Mouse (Mus musculus) ovary, adult 18-20 months (tissue): ENCODE measurements around the gene Adm2.

ENCODE experiments used
- DNase-seq: peaks from one replicate; pipeline ENCODE4 v3.0.0; 2022; ENCODE audit warnings: low spot score, mixed read lengths

The Adm2 gene

DNA sequence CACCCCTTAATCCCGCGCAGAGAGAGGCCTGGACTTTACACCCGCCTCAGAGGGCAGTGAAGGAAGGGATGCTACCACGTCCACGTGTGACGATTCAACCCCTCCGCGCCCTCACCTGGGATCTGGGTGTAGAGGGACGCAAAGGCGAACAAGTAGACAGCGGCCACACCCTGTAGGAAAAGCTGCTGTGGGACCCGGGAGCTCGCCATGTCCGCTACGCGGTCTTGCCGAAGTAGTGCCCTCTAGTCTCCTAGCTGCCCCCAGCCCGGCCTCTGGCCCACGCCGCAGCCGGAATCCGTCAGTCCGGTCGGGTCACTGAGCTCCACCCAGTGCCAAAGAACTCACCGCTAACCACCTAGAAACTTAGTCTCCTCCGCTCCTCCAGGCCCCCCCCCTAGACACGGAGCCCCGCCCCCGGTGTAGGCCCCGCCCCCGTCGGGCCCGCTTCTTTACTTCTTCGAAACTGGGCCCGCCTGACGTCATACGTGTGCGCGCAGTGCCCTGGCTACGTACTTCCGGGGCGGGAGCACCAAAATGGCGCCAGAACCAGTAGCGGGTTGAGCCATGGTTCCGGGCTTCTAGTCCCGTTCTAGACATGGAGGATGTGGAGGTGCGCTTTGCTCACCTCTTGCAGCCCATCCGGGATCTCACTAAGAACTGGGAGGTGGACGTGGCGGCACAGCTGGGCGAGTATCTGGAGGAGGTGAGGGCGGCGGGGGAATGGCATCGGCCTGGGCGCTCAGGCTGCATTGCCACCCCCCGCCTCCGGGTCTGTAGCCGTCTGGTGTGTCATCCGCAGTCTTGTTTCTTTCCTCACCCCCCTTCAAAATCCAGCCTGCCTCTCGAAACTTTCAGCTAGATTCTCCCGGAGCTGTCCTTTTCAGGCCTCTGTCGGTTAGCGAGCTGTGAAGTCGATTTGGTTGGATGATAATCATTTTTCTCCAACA is 33.0 kb downstream of the Adm2 start, which contains the start of the genes Lmf2 and Ncaph2:
TSS of gene Lmf2 (minus strand) at position 419 of the 947 bp plus-strand sequence.
TSS of gene Ncaph2 (plus strand) at position 479 of the 947 bp plus-strand sequence.
- peak; percentile 90 for DNase-seq

DNA sequence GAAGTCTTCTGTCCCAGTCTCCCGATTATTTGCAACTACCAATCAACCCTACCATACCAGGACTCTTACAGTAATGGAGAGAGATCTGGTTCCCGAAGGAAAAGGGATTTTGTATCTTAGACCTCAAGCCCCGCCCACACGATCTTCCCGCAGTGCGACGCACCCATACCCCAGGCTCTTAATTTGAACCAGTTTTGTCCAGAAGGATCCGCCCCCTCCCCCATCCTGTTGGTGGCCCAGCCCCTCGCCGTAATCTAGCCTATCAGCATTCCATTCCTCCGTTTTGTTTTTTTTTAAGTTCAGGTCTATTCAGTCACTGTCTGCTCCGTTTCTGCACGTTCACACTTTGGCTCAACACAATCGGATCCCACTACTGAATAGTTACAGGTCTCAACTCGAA is 33.9 kb downstream of the Adm2 start:
- peak; percentile 65 for DNase-seq

DNA sequence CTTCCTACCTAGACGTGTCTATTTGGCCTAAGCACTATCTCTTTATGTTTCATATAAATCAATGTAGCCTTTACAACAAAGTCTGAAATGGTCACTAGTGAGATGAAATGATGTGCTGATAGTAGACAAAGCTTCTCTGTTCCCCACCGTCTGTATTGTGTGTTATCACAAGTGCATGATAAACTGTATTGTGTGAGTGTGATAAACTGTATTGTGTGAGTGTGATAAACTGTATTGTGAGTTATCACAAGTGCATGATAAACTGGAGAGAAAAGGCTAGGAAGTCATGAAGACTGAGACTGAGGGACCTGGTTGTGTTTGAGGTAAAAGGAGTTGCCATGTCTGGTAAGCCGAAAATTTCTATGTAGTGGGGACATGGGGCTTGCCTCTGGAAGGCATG is 36.3 kb downstream of the Adm2 start:
- DNase-seq = no peak

GRCm38 (mm10) chr15:89363051-89363450 is 40.5 kb downstream of the Adm2 start:
- DNase-seq = no peak

DNA sequence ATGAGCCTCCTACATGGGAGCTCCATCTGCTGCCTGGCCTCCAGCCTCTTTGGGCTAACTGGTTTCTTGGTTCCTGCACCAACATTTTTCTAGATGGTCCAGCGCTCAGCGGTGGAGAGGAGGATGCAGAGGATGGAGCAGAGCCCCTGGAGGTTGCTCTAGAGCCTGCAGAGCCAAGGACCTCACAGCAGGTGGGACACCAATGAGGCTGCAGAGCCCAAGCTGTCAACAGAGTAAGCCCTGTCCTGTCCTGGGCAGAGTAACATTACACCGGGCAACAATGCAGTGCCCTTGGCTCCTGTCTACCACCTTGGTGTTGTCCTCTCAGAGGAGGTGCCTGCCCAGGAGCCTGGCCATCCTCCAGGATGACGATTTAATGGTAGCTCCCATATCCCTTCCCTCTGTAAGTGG is 42.6 kb downstream of the Adm2 start:
- no peak for DNase-seq

DNA sequence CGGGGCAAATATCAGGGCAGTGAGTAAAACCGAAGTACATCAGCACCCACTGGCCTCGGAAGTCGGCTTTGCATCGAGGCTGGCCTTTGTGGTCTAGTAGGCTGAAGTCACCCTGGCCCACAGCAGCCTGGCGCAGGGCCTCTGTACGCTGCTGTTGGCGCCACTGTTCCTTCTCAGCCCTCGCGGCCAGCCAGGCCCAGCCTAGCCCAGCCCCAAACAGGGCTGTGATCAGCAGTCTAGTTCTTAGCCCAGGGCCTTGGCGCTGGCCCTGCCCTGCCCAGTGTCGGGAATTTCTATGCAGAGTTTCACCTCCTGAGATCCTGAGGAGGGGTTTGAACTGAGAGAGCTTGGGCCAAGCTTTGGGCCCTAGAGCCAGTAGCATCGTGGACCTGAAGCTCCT is 49.5 kb downstream of the Adm2 start:
- DNase-seq = no peak

GRCm38 (mm10) chr15:89372536-89372935 is 50.0 kb downstream of the Adm2 start:
- no peak for DNase-seq

GRCm38 (mm10) chr15:89373027-89373761 is 50.7 kb downstream of the Adm2 start:
- peak; percentile 63 for DNase-seq

GRCm38 (mm10) chr15:89373762-89374248 is 51.3 kb downstream of the Adm2 start, which contains the start of gene Sco2:
TSS of gene Sco2 (minus strand) at chr15:89373846.
- peak; percentile 73 for DNase-seq
